Comparison of ENCODE assay signal across 8 mouse cellular contexts in genomic region chr17:50735955-50736533, GRCm38 (mm10).
DNase-seq lines count a peak whose midpoint lies in the region; ATAC-seq and TF ChIP-seq lines count a peak whose summit lies in the region.

No protein-coding gene starts in this region.

- H3K27me3 ChIP-seq in intestine, embryonic 14.5 days (replicated peaks; ENCODE audit: control insufficient read depth, insufficient read depth, low read length), result no peaks in the 10 kb centered on the region
- no peaks in the 10 kb centered on the region for H3K27me3 ChIP-seq in intestine, embryonic 16.5 days (replicated peaks; ENCODE audit: control insufficient read depth, insufficient read depth, low read length)
- H3K27me3 ChIP-seq in lung, postnatal 0 days (replicated peaks; ENCODE audit: insufficient read depth, low read length), result no peaks in the 10 kb centered on the region

- no peak for TF ChIP-seq EP300 in lung, postnatal 0 days (IDR thresholded peaks at IDR 0.05)

- H3K9ac ChIP-seq in intestine, embryonic 14.5 days (ENCODE audit: low read length), result no peak overlapping the region
- no peak overlapping the region for H3K9ac ChIP-seq in intestine, embryonic 16.5 days (ENCODE audit: low read depth, low read length)
- H3K9ac ChIP-seq in lung, postnatal 0 days (replicated peaks; ENCODE audit: low read depth), result 0 out of 2 replicates have a peak overlapping the region, but pooled peaks have one; percentile 16

- H3K9me3 ChIP-seq in intestine, embryonic 14.5 days (ENCODE audit: control insufficient read depth, low read length), result no peaks in the 10 kb centered on the region
- no peaks in the 10 kb centered on the region for H3K9me3 ChIP-seq in intestine, embryonic 16.5 days (ENCODE audit: control insufficient read depth, low read length)
- H3K9me3 ChIP-seq in lung, postnatal 0 days (ENCODE audit: low read length), result no peaks in the 10 kb centered on the region

- no peaks in the 10 kb centered on the region for H3K4me1 ChIP-seq in intestine, embryonic 14.5 days (replicated peaks; ENCODE audit: control insufficient read depth, insufficient read depth, low read length)
- no peaks in the 10 kb centered on the region for H3K4me1 ChIP-seq in intestine, embryonic 16.5 days (ENCODE audit: control insufficient read depth, insufficient read depth, low read length)
- 0 out of 2 replicates have a peak, but pooled peaks cover 6% of the 10 kb centered on the region for H3K4me1 ChIP-seq in brown adipose tissue, adult 24 weeks (ENCODE audit: control insufficient read depth, insufficient read depth, insufficient read length, low read length)
- peaks cover 12% of the 10 kb centered on the region; the same call in 1 of the 2 replicates for H3K4me1 ChIP-seq in lung, postnatal 0 days (ENCODE audit: insufficient read depth, low read depth, low read length)

- H3K36me3 ChIP-seq in intestine, embryonic 14.5 days (ENCODE audit: control insufficient read depth, insufficient read depth, low read length), result peaks cover 7% of the 10 kb centered on the region; the same call in 1 of the 2 replicates
- peaks cover 3% of the 10 kb centered on the region; the same call in 1 of the 2 replicates for H3K36me3 ChIP-seq in intestine, embryonic 16.5 days (ENCODE audit: control insufficient read depth, insufficient read depth, low read length)
- H3K36me3 ChIP-seq in lung, postnatal 0 days (ENCODE audit: insufficient read depth, low read length), result no peaks in the 10 kb centered on the region

- 79% methylated on average over 8 of the region's 8 CpGs for WGBS in intestine, embryonic 14.5 days
- 71% methylated on average over 8 of the region's 8 CpGs for WGBS in intestine, embryonic 16.5 days
- WGBS in lung, postnatal 0 days, result 28% methylated on average over 8 of the region's 8 CpGs

- no peak overlapping the region for H3K27ac ChIP-seq in intestine, embryonic 14.5 days (ENCODE audit: low read depth)
- no peak overlapping the region for H3K27ac ChIP-seq in intestine, embryonic 16.5 days (ENCODE audit: low read length)
- H3K27ac ChIP-seq in brown adipose tissue, adult 24 weeks (replicated peaks; ENCODE audit: low read depth, low read length), result peak overlapping the region; percentile 65
- peak overlapping the region; percentile 43; the same call in 1 of the 2 replicates for H3K27ac ChIP-seq in lung, postnatal 0 days (ENCODE audit: low read length)

- ATAC-seq in intestine, embryonic 14.5 days (replicated peaks; ENCODE audit: low FRiP score, low TSS enrichment, low read depth), result no peak
- ATAC-seq in intestine, embryonic 16.5 days, result no peak
- ATAC-seq in lung, postnatal 0 days, result peak; percentile 40; the same call in 1 of the 2 replicates
- ATAC-seq in erythroblast, adult 5-6 weeks (replicated peaks; ENCODE audit: low FRiP score, poor library complexity, severe bottlenecking), result no peak

- no peak overlapping the region for H3K4me2 ChIP-seq in intestine, embryonic 14.5 days (ENCODE audit: low read length)
- H3K4me2 ChIP-seq in intestine, embryonic 16.5 days (ENCODE audit: low read depth, low read length), result no peak overlapping the region
- no peak overlapping the region for H3K4me2 ChIP-seq in lung, postnatal 0 days (replicated peaks; ENCODE audit: low read depth, low read length)

- H3K4me3 ChIP-seq in intestine, embryonic 14.5 days (ENCODE audit: low read depth, low read length), result no peak overlapping the region
- no peak overlapping the region for H3K4me3 ChIP-seq in intestine, embryonic 16.5 days (ENCODE audit: low read length)
- no peak overlapping the region for H3K4me3 ChIP-seq in brown adipose tissue, adult 24 weeks (ENCODE audit: insufficient read depth, low read depth, low read length)
- H3K4me3 ChIP-seq in lung, postnatal 0 days (ENCODE audit: low read depth, low read length), result no peak overlapping the region

- peak; percentile 37 for DNase-seq in intestine, embryonic 14.5 days (ENCODE audit: low spot score)
- DNase-seq in heart, adult 9 months (ENCODE audit: low spot score in 2 of 2), result peak; percentile 30 to 56
- peak; percentile 33 for DNase-seq in lung, postnatal 0 days (ENCODE audit: low spot score)
- no peak for DNase-seq in spleen, postnatal 10 days (ENCODE audit: low spot score in 2 of 2)
- DNase-seq in kidney, adult 9 months, result no peak

- no peak for TF ChIP-seq CTCF in lung, postnatal 0 days (IDR thresholded peaks at IDR 0.05)

Comparison
In these comparisons a context has a peak if more than half of its experiments do, and no peak if none do; other contexts are left out.
1. DNase-seq: peak in intestine, embryonic 14.5 days (single experiment), heart, adult 9 months (2 of 2) and lung, postnatal 0 days (single experiment); none in spleen, postnatal 10 days (0 of 2) and kidney, adult 9 months (single experiment).
2. H3K27ac ChIP-seq: peak in brown adipose tissue, adult 24 weeks (single experiment) and lung, postnatal 0 days (single experiment); none in intestine, embryonic 14.5 days (single experiment) and intestine, embryonic 16.5 days (single experiment).